Mouse (Mus musculus): Measurements from ENCODE around the gene Dlg3. TPM values are rescaled to one million over a fixed set of nuclear protein-coding genes. Genes with fewer than 3 reads are reported as not detected.

The Dlg3 gene
- polyA plus RNA-seq, 1 experiment from 2014 or later, result 2.4 TPM

DNA sequence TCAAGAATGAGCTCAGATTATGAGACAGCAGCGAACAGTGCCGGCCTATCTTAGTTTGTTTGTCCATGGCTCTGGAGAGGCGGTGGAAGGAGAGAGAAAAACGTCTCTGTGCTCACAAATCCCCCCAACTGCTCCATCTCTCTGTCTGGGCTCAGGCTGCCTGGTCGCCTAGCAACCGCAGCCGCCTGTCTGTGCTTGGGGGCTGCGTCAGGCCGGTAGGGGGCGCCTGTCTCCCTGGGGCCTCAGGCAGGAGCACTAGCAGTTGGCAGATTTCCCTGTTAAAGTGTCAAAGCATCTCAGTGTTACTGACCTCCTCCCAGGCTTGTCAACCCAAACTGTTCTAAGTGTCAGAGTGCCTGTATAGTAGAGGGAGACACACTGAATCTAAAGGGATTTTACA lies 25.6 kb upstream of the Dlg3 start:
- peak overlapping the region; percentile 57 for H3K4me2 ChIP-seq (ENCODE audit: low read depth, low read length)
- peak overlapping the region; percentile 90; the same call in 1 of the 2 replicates for H3K27ac ChIP-seq (ENCODE audit: low read length)
- H3K4me3 ChIP-seq (ENCODE audit: low read length), result peak overlapping the region; percentile 40
- no peaks in the 10 kb centered on the region for H3K36me3 ChIP-seq (ENCODE audit: control insufficient read depth, insufficient read depth)
- no peaks in the 10 kb centered on the region for H3K27me3 ChIP-seq (ENCODE audit: control insufficient read depth, insufficient read depth, low read length)
- H3K9ac ChIP-seq (ENCODE audit: low read length), result no peak overlapping the region
- H3K4me1 ChIP-seq (ENCODE audit: control insufficient read depth, insufficient read depth, low read length), result no peaks in the 10 kb centered on the region
- 13% methylated on average over 10 of the region's 10 CpGs for WGBS
- peak; percentile 35 for ATAC-seq (replicated peaks; ENCODE audit: extremely low read depth, insufficient read depth, low FRiP score)
- no peaks in the 10 kb centered on the region; the same call in 1 of the 2 replicates for H3K9me3 ChIP-seq (replicated peaks; ENCODE audit: control insufficient read depth, low read length)

DNA sequence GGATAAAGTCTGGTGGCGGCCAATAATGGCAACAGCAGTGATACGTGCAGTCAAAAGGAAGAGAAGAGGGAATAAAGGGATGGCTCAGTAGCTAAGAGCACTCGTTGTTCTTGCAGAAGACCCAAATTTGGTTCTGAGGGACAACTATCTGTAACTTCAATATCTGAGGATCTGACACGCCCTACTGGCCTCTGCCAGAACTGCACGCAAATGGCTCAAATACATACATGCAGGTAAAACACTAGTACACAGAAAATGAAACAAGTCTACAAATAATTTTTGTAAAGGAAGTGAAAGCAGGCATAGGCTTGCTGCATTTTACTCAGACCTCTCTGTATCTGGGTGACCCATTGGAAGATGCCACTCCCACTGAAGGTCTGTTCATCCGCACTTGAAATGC lies 1.7 kb upstream of the Dlg3 start:
- Histone ChIP-seq H3K36me3 (ENCODE audit: control insufficient read depth, insufficient read depth) (no peaks in the 10 kb centered on the region), H3K9ac (ENCODE audit: low read length) (no peak overlapping the region), H3K4me2 (ENCODE audit: low read depth, low read length) (no peak overlapping the region), H3K4me1 (ENCODE audit: control insufficient read depth, insufficient read depth, low read length) (no peaks in the 10 kb centered on the region; the same call in 1 of the 2 replicates), H3K27me3 (ENCODE audit: control insufficient read depth, insufficient read depth, low read length) (peaks cover 5% of the 10 kb centered on the region), H3K4me3 (ENCODE audit: low read length) (no peak overlapping the region), H3K9me3 (replicated peaks; ENCODE audit: control insufficient read depth, low read length) (no peaks in the 10 kb centered on the region), H3K27ac (ENCODE audit: low read length) (no peak overlapping the region)
- no peak for ATAC-seq (replicated peaks; ENCODE audit: extremely low read depth, insufficient read depth, low FRiP score)
- 75% methylated on average over 6 of the region's 6 CpGs for WGBS

DNA sequence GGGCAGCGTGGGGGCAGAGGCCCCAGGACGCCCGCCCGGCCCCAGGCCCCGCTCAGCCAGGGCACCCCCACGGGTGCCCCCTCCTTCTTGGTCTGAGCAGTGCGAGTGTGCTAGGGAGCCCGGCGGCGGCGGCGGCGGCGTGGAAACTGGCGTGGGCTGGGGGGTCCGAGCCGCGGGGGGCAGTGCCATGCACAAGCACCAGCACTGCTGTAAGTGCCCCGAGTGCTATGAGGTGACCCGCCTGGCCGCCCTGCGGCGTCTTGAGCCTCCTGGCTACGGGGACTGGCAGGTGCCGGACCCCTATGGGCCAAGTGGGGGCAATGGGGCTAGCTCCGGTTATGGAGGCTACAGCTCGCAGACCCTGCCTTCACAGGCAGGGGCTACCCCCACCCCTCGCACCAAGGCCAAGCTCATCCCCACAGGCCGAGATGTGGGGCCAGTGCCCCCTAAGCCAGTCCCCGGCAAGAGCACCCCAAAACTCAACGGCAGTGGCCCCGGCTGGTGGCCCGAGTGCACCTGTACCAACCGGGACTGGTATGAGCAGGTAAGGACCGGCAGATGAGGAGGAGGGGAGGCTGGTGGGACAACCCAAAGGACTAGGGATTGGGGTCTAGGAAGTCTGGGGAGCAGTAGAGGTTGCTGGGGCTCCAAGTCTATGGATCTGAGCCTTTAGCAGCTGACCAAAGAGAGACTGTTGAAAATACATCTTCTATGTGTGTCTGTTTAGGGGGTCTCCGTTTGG lies 534 bp downstream of the Dlg3 start:
- Histone ChIP-seq H3K9ac (ENCODE audit: low read length) (peak overlapping the region; percentile 29; the same call in 1 of the 2 replicates), H3K4me2 (ENCODE audit: low read depth, low read length) (peak overlapping the region; percentile 76), H3K9me3 (replicated peaks; ENCODE audit: control insufficient read depth, low read length) (no peaks in the 10 kb centered on the region), H3K4me3 (ENCODE audit: low read length) (peak overlapping the region; percentile 50), H3K4me1 (ENCODE audit: control insufficient read depth, insufficient read depth, low read length) (no peaks in the 10 kb centered on the region; the same call in 1 of the 2 replicates), H3K27me3 (ENCODE audit: control insufficient read depth, insufficient read depth, low read length) (peaks cover 5% of the 10 kb centered on the region), H3K36me3 (ENCODE audit: control insufficient read depth, insufficient read depth) (no peaks in the 10 kb centered on the region), H3K27ac (ENCODE audit: low read length) (no peak overlapping the region)
- ATAC-seq (replicated peaks; ENCODE audit: extremely low read depth, insufficient read depth, low FRiP score), result no peak
- 26% methylated on average over 30 of the region's 36 CpGs for WGBS

DNA sequence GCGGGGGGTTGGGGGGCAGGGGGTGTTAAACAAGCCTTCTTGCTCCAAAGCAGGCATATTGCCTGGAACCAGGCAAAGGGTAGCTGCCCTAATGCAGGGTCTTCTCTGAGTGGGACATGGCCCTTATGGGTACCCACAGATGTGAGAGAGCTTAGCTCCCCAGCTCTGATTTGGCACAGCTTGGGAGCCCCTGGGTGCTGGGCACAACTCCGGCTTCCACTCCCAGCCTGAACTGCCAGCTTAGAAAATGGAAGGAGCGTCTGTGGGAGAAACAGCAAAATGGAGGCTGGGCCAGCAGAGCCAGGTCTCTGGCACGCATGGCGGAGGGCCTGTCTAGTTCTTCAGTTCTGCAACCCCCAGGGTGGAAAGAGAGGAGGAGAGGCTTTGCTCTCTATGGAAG lies 1.8 kb downstream of the Dlg3 start:
- ATAC-seq (replicated peaks; ENCODE audit: extremely low read depth, insufficient read depth, low FRiP score), result no peak
- no peak overlapping the region for H3K4me3 ChIP-seq (ENCODE audit: low read length)
- H3K36me3 ChIP-seq (ENCODE audit: control insufficient read depth, insufficient read depth), result no peaks in the 10 kb centered on the region
- no peak overlapping the region for H3K27ac ChIP-seq (ENCODE audit: low read length)
- peaks cover 5% of the 10 kb centered on the region for H3K27me3 ChIP-seq (ENCODE audit: control insufficient read depth, insufficient read depth, low read length)
- H3K4me2 ChIP-seq (ENCODE audit: low read depth, low read length), result no peak overlapping the region
- H3K4me1 ChIP-seq (ENCODE audit: control insufficient read depth, insufficient read depth, low read length), result no peaks in the 10 kb centered on the region; the same call in 1 of the 2 replicates
- WGBS, result 90% methylated on average over 5 of the region's 5 CpGs
- no peak overlapping the region for H3K9ac ChIP-seq (ENCODE audit: low read length)
- no peaks in the 10 kb centered on the region for H3K9me3 ChIP-seq (replicated peaks; ENCODE audit: control insufficient read depth, low read length)

DNA sequence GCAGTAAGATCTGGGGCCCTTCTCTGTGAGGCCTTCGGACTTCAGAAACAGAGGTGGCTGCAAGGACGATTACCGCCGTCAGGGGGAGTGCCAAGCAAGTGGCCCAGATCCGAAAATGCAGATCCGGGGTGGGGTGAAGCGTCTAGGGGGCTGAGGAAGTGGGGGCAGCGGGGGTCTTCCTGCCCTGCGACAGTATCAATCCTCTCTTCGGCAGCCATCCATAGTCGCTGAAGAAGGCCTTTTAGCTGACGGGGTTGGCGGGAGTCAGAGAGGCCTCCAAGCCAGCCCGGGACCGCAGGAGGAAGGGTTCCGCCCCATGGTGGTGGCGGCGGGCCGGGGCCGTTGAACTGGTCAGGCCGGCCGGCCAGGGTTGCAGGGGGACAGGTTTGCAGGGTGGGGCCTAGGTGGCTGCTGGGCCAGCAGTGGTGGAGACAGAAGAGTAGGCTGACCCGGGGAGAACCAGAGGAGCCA lies 6.9 kb downstream of the Dlg3 start:
- Histone ChIP-seq H3K9me3 (replicated peaks; ENCODE audit: control insufficient read depth, low read length) (no peaks in the 10 kb centered on the region), H3K4me3 (ENCODE audit: low read length) (peak overlapping the region; percentile 56), H3K9ac (ENCODE audit: low read length) (peak overlapping the region; percentile 72), H3K4me2 (ENCODE audit: low read depth, low read length) (peak overlapping the region; percentile 72), H3K36me3 (ENCODE audit: control insufficient read depth, insufficient read depth) (no peaks in the 10 kb centered on the region), H3K27me3 (ENCODE audit: control insufficient read depth, insufficient read depth, low read length) (no peaks in the 10 kb centered on the region), H3K4me1 (ENCODE audit: control insufficient read depth, insufficient read depth, low read length) (0 out of 2 replicates have a peak, but pooled peaks cover 2% of the 10 kb centered on the region), H3K27ac (ENCODE audit: low read length) (no peak overlapping the region)
- no peak for ATAC-seq (replicated peaks; ENCODE audit: extremely low read depth, insufficient read depth, low FRiP score)
- WGBS, result 18% methylated on average over 23 of the region's 23 CpGs

DNA sequence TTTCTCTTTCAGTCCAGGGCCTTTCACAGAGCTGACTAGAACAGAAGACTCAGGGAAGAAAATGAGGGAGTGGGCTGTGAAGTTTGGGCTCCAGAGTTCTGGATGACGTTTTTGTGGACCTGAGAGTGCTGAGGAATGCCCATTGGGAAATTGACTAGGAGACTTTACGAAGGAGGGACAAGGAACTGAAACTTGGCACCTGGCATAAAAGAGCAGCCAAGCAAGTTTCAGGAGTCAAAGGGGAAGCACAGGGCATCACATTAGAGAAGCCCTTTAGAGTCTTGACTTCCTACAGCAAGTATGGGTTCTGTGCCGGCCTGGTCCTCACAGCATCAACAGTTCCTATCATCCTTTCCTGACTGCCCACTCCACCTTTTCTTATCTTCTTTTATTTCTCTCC lies 7.9 kb downstream of the Dlg3 start:
- ATAC-seq (replicated peaks; ENCODE audit: extremely low read depth, insufficient read depth, low FRiP score), result no peak
- no peak overlapping the region for H3K4me2 ChIP-seq (ENCODE audit: low read depth, low read length)
- no peak overlapping the region for H3K4me3 ChIP-seq (ENCODE audit: low read length)
- H3K36me3 ChIP-seq (ENCODE audit: control insufficient read depth, insufficient read depth), result no peaks in the 10 kb centered on the region
- H3K27ac ChIP-seq (ENCODE audit: low read length), result no peak overlapping the region
- 78% methylated on average over 3 of the region's 3 CpGs for WGBS
- no peak overlapping the region for H3K9ac ChIP-seq (ENCODE audit: low read length)
- H3K27me3 ChIP-seq (ENCODE audit: control insufficient read depth, insufficient read depth, low read length), result no peaks in the 10 kb centered on the region
- H3K9me3 ChIP-seq (replicated peaks; ENCODE audit: control insufficient read depth, low read length), result no peaks in the 10 kb centered on the region
- H3K4me1 ChIP-seq (ENCODE audit: control insufficient read depth, insufficient read depth, low read length), result peaks cover 4% of the 10 kb centered on the region; the same call in 1 of the 2 replicates

DNA sequence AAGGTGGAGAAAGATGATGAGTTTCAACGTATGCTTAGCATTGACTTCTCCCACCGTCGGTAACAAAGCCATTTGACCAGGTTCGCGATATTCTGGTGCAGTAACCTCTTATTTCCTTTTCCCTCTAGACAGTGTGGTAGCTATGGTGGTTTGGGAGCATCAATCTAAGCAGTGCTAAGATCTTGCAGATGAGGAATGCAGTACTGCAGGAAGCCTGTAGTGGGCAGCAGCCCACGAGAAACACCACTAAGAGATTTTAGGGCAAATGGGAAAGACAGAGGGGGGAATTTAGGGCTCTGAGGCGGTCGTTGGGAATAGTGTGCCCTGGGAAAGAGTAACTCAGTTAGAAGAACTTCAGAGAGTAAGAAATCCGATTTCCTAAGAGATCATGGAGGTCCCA lies 9.0 kb downstream of the Dlg3 start:
- Histone ChIP-seq H3K4me3 (ENCODE audit: low read length) (peak overlapping the region; percentile 65), H3K9me3 (replicated peaks; ENCODE audit: control insufficient read depth, low read length) (no peaks in the 10 kb centered on the region), H3K4me2 (ENCODE audit: low read depth, low read length) (peak overlapping the region; percentile 66), H3K4me1 (ENCODE audit: control insufficient read depth, insufficient read depth, low read length) (peaks cover 4% of the 10 kb centered on the region; the same call in 1 of the 2 replicates), H3K36me3 (ENCODE audit: control insufficient read depth, insufficient read depth) (no peaks in the 10 kb centered on the region), H3K27ac (ENCODE audit: low read length) (peak overlapping the region; percentile 78), H3K9ac (ENCODE audit: low read length) (no peak overlapping the region; the same call in 1 of the 2 replicates), H3K27me3 (ENCODE audit: control insufficient read depth, insufficient read depth, low read length) (no peaks in the 10 kb centered on the region)
- ATAC-seq (replicated peaks; ENCODE audit: extremely low read depth, insufficient read depth, low FRiP score), result 0 out of 2 replicates have a peak, but pooled peaks have one; percentile 23
- 14% methylated on average over 9 of the region's 9 CpGs for WGBS

DNA sequence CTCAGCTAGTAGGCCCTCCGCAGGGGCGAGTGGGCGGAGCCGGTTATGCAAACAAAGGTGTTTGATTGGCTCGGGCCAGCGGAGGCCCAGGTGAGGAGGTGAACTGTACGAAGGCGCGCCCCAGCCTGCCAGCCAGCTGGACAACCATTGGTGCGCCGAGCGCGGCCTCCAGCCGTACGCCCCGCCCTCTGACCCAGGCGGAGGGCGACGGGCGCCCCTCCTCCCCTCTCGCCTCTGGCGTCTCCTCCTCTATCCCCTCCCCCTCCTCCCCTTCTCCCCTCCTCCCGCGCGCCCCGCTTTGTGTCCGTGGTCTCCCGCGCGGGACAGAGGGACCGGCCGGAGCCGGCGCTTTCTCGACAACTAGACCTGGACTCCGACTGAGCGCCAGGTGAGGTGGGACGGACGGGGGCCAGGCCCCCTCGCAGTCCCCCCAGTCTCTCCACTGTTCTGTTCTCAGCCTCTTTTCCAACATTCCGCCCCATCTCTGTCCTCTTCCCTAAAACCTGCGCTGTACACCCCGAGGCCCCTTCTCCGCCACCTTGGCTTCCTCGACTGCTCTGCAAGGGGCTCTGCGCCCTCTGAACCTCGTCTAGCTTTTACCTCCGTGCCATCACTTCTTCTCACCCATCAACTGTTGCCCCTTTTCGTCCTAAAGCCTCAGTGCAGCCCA lies 9.6 kb downstream of the Dlg3 start:
- H3K27me3 ChIP-seq (ENCODE audit: control insufficient read depth, insufficient read depth, low read length), result no peaks in the 10 kb centered on the region
- no peaks in the 10 kb centered on the region for H3K36me3 ChIP-seq (ENCODE audit: control insufficient read depth, insufficient read depth)
- H3K27ac ChIP-seq (ENCODE audit: low read length), result peak overlapping the region; percentile 78
- peaks cover 4% of the 10 kb centered on the region; the same call in 1 of the 2 replicates for H3K4me1 ChIP-seq (ENCODE audit: control insufficient read depth, insufficient read depth, low read length)
- H3K9me3 ChIP-seq (replicated peaks; ENCODE audit: control insufficient read depth, low read length), result no peaks in the 10 kb centered on the region
- H3K4me2 ChIP-seq (ENCODE audit: low read depth, low read length), result peak overlapping the region; percentile 66
- H3K9ac ChIP-seq (ENCODE audit: low read length), result peak overlapping the region; percentile 78
- peak overlapping the region; percentile 65 for H3K4me3 ChIP-seq (ENCODE audit: low read length)
- 13% methylated on average over 34 of the region's 49 CpGs for WGBS
- peak; percentile 91 for ATAC-seq (replicated peaks; ENCODE audit: extremely low read depth, insufficient read depth, low FRiP score)
